Mouse (Mus musculus) brain, embryonic 14.5 days (tissue): ENCODE measurements around the gene Kbtbd3. TPM values are rescaled to one million over a fixed set of nuclear protein-coding genes. Genes with fewer than 3 reads are reported as not detected.

Source experiments
- DNase-seq: peaks from one replicate; pipeline ENCODE4 v3.0.0-alpha.2; 2011; ENCODE audit warnings: low read depth
- CTCF ChIP-seq: fragments of 200-500 bp; IDR thresholded peaks from 2 replicates; pipeline ENCODE4 v1.5.1; 2012; ENCODE audit warnings: inconsistent platforms, mild to moderate bottlenecking, moderate library complexity, borderline replicate concordance; ENCODE audit not compliant: insufficient read depth, insufficient read length; ENCODE audit errors: extremely low read depth
- POLR2A ChIP-seq: fragments of 200-500 bp; IDR thresholded peaks from 2 replicates; pipeline ENCODE4 v1.6.1; 2012; ENCODE audit warnings: mild to moderate bottlenecking, inconsistent platforms, borderline replicate concordance; ENCODE audit not compliant: poor library complexity, insufficient read depth, insufficient read length, severe bottlenecking; ENCODE audit errors: extremely low read depth
- polyA plus RNA-seq: library from polyadenylated mRNA; depleted of rRNA; stranded (reverse); fragments of >200 nt; gene quantifications from 2 replicates; pipeline ENCODE4 v1.2.3, GENCODE M21; 2012; rRNA removed

Gene Kbtbd3
- polyA plus RNA-seq, 1 experiment: 3.1 TPM

DNA sequence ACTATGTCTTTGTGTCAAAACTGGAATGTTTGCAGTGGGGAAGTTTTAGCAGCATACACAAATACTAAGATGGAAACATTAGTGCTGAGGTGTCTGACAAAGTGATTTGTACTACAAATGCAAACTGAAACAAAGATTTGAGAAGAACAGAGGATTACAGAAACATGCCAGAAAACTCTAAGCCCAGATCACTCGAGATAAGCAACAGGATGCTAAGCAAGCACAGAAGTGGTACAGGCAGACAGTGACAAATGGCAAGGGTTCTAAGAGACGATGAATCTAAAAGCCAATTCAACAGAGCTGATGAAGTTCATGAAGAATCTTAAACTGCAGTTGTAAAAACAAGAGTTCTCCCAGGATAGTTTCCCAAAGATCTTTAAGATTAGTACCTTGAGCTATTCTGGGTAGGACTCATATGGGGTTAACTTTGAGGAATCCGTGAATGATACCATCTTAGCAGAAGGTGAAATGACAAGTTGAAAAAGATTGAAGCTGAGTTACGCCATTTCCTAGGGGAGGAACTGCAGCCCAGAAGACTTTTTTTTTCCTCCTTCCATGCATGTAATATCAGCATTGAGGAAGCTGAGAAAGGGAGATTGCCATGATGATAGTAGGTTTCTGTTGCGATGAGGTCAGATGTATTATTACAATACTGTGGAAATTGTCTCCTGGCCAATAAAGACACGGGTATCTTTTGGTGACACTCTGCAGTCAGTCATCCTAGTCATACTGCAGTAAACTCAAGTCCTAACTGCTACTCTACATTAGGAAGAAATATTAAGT is 9.5 kb downstream of the Kbtbd3 start:
- no peak for DNase-seq
- TF ChIP-seq POLR2A: no peak
- TF ChIP-seq CTCF: no peak

DNA sequence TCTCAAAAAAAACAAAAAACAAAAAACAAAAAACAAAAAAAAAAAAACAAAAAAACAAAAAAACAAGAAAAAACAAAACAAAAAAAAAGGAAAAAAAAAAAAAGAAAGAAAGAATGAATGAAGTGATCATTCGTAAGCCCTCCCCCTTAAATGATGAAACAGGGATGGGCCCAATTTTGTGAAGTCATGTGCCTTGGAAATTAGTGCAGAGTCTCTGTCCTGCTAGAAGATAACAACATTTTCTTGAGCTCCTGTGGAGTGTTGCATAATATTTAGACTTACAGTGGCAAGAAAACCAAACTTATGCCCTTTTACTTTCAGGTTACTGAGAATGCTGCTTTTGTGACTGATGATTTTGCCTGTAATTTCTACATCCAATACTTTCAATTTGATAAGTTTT is 43.5 kb downstream of the Kbtbd3 start:
- TF ChIP-seq CTCF: no peak
- no peak for TF ChIP-seq POLR2A
- DNase-seq: no peak

DNA sequence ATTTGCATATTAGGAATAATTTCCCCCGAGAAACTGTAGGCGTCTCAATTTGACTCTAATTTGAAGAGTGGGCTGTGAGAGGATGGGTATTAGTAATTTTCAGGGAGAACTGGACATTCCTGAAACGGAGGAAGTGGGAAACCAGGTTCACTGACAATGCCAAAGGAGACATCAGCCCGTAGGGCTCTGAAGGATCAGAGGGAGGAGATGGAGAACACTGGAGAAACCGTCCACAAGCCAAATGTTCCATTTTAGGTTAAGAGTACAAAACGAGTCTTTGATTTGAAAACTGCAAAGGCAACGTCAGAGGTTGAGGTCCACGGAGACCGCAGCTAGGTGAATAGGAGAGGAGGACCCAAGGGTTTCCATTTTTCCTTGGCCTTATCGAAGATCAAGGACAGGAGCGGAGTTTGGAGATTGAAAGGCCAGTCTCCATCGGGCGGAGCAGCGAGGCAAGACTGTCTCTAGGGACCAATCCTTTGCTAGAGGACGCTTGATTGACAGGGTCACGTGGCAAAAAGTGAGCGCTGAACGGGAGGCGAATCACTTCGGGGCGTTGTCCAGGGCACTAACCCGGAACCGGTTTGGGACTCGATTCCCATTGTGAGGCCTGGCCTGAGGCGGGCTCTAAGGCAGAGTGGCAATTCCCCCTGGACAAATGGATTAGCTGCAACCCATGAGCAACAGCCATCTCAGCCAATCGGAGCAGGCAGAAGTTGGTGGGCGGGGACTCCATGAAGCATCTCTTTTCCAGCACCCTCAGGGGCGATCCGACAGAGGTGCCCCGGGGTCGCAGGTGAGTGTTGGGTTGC is 66.4 kb downstream of the Kbtbd3 start, which contains the start of gene Msantd4:
TSS of gene Msantd4 (plus strand) at position 735 of the 812 bp plus-strand sequence.
- peak; percentile 100 for DNase-seq

DNA sequence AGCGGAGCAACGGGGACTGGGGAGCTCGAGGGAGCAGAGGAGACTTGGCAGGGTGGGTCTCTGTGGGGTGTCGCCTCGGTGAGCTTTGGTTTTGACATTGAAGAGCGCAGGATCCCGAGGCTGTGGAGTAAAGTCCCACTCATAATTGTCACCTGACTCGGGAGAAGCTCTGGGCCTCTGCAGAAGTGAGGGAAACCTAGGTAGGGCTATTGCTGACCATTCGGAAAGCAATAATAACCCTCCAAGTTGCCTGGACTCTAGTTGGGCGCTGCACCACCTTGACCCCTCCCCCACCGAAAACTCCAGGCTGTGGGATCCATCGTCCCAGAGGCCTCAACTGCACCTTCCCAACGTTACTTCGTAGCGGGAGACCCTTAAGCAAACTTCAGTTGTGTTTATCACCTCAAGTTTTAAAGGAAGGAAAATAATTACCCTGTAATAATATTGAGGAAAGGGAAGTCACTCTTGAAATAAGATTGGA is 67.0 kb downstream of the Kbtbd3 start:
- TF ChIP-seq CTCF (no peak), POLR2A (no peak)
- DNase-seq: no peak

More for the DNA sequence above, 66.4 kb downstream of the Kbtbd3 start, which contains the start of gene Msantd4:
- TF ChIP-seq CTCF: no peak
- TF ChIP-seq POLR2A: peak; percentile 48; the same call in 1 of the 2 replicates

Other genes with a start within 250 kb of the Kbtbd3 start
- gene Aasdhppt, start 362 bp upstream of the Kbtbd3 start, polyA plus RNA-seq: 8.8 and 12.8 TPM in 2 replicates
- gene Msantd4, start 66.7 kb downstream of the Kbtbd3 start, polyA plus RNA-seq: 32.0 and 38.3 TPM in 2 replicates